21 mouse cellular contexts compared by ENCODE assay signal in genomic region chr17:75236543-75236942, GRCm38 (mm10).
"Had no signal": no experiment of that assay in that cellular context is flagged by ENCODE, and none has a peak within 500 bp of the region (broad histone marks: within the 10 kb centered on the region; RNA-seq: fewer than 3 reads in every experiment).

No protein-coding gene starts in this region.

- H3K36me3 ChIP-seq: limb, embryonic 12.5 days; liver, embryonic 12.5 days; liver, embryonic 15.5 days; stomach, embryonic 15.5 days had no signal

- ATAC-seq: inflammation-experienced regulatory T-cells, adult 6 months; intestine, embryonic 16.5 days; liver, embryonic 12.5 days had no signal

- H3K27ac ChIP-seq: limb, embryonic 12.5 days; liver, embryonic 12.5 days; liver, embryonic 15.5 days; stomach, embryonic 15.5 days had no signal

- H3K4me2 ChIP-seq: limb, embryonic 12.5 days; liver, embryonic 12.5 days; liver, embryonic 15.5 days; midbrain, embryonic 11.5 days; stomach, embryonic 15.5 days had no signal

- H3K27me3 ChIP-seq: limb, embryonic 12.5 days; liver, embryonic 12.5 days; liver, embryonic 15.5 days; stomach, embryonic 15.5 days had no signal

- H3K9me3 ChIP-seq: limb, embryonic 12.5 days; liver, embryonic 12.5 days; liver, embryonic 15.5 days; stomach, embryonic 15.5 days had no signal

- H3K4me1 ChIP-seq: liver, embryonic 12.5 days; liver, embryonic 15.5 days; stomach, embryonic 15.5 days had no signal

- DNase-seq: kidney, adult 18-20 months; kidney, adult 9 months; kidney, postnatal 10 days; kidney, postnatal 36 days; layer of hippocampus, adult 9-11 months; liver; lung, adult 18-20 months; lung, postnatal 36 days; midbrain, embryonic 14.5 days; right cerebral cortex, postnatal 14 days; spleen, adult 18-20 months; thymus, adult 18-20 months; thymus, postnatal 14 days; thymus, postnatal 4 days had no signal

- H3K9ac ChIP-seq: limb, embryonic 12.5 days; liver, embryonic 12.5 days; liver, embryonic 15.5 days; stomach, embryonic 15.5 days had no signal

- H3K4me3 ChIP-seq: limb, embryonic 12.5 days; liver, embryonic 12.5 days; liver, embryonic 15.5 days; stomach, embryonic 15.5 days had no signal
